Mouse (Mus musculus): ENCODE measurements around the gene Enthd1.

Enthd1 gene

DNA sequence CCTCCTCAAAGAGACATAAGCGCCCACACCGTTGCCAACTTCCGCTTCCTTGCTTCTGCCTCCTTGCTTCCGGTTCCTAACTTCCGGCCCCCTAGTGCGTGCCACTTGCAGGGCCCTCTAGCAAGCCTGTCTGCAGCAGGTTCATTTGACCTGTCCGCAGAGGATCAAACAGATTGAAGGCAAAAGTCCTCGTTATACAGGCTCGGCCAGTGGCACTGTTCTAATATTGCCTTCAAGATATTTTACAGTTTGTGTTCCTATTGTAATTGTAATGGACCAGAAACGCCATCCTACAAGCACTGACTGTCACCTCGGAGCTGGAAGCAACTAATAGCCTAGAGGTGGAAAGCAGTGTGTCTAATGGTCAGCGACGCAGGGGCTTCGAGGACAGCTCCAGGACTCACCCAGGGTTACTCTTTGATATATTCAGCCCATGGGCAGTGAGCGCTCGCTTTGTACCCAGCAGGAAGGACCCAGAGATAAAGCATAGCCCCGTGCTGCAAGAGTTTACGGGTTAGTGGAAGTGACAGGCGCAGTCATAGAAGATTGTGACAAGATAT lies at the start of gene Enthd1:
Gene Enthd1 (minus strand): TSS at position 51 of the 560 bp plus-strand sequence.
- 85% methylated on average over 19 of the region's 19 CpGs for WGBS

DNA sequence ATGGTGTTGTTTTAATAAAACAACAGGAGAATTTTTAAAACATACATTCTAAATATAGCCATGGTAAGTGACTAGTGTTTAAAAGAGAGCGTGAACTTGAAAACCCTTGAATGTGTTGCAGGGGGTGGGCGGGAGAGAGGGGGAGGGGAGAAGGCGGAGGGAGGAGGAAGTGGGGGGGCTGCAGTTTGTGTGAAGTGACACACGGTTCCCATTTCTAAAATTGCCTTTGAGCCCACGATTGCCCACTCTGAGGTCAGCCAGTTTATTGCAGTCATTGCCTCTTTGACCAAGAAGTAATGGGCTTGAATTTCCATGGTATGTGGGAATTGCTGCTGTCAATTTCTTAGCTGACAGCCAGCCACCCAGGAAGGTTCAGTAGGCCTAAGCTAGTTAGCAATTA lies 48.9 kb upstream of the Enthd1 start:
- 67% methylated on average over 5 of the region's 5 CpGs for WGBS

DNA sequence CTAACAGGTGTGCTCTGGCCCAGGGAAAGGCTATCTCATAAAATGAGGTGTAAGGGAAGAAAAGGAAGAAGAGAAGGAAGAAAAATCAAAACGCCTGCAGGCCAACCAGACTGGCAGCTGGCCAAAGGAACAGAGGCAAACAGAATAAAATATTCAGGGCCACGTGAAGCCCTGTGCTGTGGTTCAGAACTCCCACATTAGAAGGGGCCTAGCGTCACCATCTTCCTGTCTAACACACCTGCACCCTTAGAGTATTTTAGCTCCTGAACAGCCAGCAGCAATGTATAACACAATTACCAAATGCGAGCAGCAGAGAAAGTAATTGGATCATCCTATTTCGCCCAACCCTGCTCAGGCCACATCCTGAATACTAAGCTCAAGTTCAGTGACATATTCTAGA lies 46.5 kb upstream of the Enthd1 start:
- 63% methylated on average over 5 of the region's 5 CpGs for WGBS

DNA sequence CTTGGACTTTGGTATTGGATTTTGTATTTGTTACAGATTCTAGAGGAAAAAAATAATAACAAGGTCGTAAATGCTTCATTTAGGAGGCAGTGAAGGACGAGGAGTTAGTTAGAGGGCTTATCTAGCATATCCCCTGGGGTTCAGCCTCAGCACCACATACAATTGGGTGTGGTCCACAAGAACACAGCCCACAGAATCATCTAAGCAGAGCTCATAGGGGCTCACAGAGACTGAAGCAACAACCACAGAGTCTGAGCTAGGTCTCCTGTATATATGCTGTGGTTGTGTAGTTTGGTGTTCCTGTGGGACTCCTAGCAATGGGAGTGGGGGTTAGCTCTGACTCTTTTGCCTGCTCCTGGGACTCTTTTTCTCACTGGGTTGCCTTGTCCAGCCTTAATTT lies 45.4 kb upstream of the Enthd1 start:
- 77% methylated on average over 2 of the region's 2 CpGs for WGBS

DNA sequence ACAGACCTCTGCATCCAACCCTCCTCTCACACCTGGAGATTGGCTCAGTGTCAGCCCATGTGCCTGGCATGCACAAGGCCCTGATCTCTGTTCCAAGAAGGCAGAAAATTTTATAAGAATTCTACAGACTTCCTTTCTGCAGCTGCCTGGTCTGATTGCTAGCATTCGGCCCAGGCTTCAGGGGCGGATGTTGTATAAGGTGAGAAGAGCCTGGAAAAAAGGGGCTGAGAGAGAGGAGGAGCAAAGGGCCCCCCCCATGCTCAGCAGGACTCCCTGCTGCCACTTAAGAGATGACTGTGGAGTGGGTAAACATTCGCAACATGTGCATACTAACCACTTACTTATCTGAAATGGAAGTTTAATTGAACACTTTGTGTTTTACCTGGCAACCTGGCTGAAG lies 43.0 kb upstream of the Enthd1 start:
- WGBS, result 86% methylated on average over 3 of the region's 3 CpGs

DNA sequence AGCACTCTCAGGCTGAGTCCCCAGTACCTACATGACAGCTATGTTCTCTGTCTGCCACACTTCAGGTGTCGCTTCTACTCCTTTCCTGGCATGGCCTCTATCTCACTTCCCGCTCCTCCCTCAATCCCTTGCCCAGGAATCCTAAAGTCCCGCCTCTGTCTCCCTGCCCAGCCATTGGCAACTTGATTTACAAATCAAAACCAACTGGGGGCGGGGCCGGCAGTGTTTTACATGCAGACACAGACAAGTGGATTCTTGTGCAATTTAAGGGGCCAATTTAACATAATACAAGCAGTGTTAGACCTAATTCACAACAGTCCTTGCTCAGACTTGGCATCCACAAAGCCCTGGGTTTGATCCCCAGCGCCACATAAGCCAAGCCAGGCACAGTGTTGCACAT lies 39.1 kb upstream of the Enthd1 start:
- 90% methylated on average over 6 of the region's 6 CpGs for WGBS

DNA sequence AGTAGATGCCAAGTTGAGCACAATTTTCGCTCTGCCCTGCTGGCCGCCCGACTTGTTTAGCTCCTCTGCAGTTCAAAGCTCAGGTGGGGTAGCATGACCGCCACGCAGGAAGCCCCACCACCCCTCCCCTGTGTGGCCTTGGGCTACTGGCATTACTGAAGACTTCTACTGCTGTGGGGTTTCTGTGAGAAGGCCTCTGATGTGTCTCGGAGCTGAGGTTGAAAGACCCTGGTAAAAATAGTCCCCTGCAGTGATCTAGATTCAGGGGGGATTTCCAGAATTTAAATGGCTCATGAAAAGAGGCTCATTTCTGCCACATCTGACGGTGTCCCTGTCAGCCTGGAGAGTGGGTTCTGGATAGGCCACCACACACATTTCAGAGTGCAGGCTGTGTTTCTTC lies 37.5 kb upstream of the Enthd1 start:
- WGBS, result 68% methylated on average over 7 of the region's 7 CpGs

DNA sequence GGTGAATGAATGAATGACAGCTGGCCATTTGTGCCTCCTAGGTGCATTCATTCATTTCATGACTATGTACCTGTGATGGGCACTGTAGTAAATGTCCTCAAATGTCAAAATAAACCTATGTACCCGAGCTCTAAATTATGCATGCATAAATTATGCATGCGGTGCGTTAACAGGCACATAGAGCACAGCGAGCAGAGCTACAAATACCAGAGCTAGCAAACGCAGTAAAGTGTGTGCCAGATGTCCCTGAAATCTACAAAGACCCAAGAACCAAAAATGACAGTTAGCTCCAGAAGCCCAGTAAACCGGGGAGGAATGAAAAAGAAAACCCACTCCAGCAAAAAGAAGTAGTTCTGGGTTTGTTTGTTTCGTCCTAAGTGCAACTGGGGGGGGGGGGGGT lies 36.5 kb upstream of the Enthd1 start:
- WGBS, result 40% methylated on average over 7 of the region's 7 CpGs

DNA sequence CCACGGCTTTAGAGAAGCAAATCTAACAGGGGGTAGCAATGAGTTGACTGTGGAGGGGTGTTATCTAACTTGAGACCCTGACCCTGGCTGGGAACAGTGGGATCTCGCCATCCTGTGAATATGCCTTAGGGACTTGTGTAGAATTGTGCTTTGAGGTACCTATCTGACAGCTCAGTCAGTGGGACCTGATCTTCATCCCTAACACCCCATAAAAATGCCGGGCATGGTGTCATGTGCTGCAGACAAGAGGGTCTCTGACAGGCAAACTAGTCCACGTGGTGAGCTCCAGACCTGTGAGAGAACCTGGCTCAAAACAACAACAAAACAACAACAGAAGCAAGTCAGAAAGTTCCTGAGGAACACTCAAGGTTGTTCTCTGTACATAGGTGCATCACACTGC lies 34.9 kb upstream of the Enthd1 start:
- WGBS, result 89% methylated on average over 4 of the region's 4 CpGs

DNA sequence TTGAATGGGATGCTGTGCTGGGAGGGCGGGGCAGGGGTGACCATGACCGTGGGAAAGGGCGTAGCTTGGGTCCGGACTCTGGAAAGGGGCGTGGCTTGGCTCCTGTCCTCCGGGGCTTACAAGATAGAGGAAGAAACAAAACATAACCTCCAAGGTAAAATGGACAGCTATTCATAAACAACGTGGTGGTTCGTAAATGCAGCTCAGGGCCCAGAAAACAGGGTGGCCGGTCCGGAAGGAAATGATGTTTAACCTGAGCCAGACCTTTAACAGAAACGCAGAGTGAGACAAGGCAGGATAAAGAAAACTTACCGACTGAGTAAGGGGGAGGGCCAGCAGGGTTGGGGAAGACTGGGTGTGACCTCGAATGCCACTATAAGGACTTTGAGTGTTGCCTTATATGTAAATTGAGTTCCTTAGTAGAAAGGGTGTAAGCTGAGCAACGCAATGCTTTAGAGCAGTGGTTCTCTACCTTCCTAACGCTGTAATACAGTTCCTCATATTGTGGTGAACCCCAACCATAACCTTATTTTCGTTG lies 34.3 kb upstream of the Enthd1 start:
- 51% methylated on average over 16 of the region's 16 CpGs for WGBS

DNA sequence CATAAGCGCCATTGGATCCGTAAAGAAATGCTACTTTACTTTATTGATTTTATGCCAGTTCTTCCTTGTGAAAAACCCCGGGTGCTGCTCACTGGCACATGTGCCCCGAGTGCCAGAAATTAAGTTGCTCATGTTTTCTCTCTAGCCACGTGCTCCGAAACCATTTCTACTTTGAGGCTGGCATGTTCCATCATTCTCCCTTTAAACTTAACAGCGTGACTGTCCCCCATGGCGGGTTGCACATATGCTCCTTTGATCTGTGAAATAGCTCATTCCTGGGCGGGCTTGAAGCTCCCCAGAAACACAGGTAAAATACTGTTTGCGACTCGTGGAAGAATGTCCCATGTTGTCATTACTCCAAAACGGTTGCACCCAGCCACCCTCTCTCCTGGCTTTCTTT lies 33.8 kb upstream of the Enthd1 start:
- WGBS, result 66% methylated on average over 12 of the region's 12 CpGs

DNA sequence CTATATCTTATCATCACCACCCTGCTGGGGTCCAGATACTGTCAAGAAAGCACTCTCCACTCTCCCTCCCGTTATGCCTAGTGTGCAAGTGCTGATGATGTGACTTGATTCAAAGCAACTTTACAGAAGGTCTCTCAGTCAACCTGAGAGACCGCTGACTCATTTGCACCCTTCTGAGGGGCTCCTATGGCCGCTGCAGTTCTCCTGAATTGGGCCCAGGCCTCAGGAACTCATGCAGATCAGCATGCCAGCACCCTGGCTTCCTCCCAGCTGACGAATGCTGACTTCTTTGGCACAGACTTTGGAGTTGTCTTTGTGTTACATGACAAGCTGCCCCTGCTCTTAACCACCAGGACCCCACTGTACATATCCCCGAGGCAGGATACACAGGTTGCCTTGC lies 28.9 kb upstream of the Enthd1 start:
- WGBS, result 62% methylated on average over 5 of the region's 5 CpGs

DNA sequence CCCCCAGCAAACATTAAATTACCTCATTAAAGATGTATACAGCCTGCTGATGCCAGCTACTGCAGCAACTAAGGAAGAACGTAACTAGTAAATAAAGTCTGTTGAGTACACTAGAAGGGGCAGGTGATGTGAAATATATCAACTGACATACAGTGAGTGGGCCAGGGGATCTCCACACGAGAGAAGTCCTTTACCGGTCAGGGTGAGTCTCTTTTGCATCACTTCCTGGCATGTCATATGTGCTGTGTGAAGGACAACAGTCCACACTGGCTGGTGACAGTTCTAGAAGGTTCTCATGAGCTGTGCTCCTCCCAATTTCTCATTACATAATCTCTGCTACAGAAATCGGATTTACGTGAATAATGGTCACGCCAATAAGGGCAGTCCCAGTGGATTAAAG lies 27.8 kb upstream of the Enthd1 start:
- WGBS, result 91% methylated on average over 6 of the region's 6 CpGs

DNA sequence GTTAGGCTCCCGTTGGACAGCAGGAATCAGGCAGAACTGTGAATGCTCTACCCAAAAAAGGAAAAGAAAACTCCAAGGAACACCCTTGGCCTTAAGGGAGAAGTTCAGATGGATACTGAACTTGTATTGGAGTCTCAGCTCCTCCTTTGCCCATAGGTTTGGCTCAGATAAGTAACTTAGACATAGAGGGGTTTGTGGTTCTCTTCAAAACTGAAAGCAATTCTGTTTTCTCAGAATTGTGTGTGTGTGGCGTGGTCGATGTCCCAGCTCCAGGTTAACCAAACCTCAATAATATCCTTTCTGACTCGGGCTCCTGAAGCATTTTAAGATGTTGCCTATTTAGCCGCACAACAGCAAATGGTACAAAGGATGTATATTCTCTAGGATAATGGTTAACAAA lies 25.7 kb upstream of the Enthd1 start:
- 95% methylated on average over 5 of the region's 5 CpGs for whole genome bisulfite sequencing

DNA sequence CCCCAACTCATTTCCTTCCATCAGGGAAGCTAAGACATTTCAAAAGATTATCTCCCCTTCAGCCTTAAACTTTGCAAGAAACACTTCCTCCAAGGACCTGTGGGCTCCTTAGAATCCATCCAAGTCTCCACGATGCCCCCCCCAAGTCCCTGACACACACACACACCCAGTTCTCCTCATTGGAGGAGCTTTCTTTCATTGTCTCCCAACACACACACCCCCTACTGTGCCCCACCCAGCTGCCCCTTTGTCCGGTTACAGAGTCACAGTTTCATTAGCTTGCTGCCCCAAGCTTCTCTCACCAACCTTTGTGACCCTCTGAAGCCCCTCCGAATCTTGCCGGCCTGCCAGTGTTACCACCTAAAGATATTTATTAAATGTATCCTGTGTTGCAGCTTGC lies 21.3 kb upstream of the Enthd1 start:
- 42% methylated on average over 4 of the region's 4 CpGs for WGBS

DNA sequence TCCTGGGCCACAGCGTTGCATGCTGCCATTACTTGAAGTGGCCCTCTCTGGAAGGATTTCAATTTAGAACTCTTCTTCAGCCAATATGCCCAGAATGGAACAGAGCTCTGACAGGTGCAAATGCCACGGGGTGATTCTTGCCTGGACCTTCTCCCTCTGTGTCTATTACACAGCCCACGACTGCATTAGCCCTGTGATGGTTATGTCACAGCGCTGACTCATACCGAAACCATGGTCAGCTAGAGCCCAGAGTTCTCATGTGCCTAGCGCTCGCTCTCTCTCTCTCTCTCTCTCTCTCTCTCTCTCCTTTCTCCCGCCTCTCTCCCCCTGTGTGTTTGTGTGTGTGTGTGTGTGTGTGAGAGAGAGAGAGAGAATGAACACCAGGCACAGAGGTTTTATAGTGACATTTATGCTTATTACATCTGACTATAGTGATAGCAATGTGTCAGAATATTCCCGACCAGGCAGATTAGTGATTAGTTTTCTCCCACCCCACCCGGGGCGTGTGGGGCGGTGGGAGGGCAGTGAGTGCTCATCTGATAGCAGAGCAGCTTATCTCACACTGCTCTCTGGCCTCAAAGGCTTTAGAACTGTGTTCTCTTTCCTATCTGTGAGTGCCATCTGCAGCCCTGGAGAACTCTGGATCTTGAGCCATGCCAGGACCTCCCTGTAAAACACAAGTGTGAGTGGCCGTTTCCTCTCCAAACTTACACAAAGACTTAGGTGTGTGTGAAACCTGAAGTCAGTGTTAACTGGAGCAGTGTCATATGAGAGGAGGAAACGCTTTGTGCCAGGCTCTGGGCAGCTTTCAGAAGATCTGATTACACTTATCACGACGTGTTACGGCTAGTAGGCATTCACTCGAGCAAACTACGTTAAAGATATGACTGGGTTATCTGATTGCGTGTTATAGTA lies 17.9 kb upstream of the Enthd1 start:
- 85% methylated on average over 20 of the region's 20 CpGs for WGBS

DNA sequence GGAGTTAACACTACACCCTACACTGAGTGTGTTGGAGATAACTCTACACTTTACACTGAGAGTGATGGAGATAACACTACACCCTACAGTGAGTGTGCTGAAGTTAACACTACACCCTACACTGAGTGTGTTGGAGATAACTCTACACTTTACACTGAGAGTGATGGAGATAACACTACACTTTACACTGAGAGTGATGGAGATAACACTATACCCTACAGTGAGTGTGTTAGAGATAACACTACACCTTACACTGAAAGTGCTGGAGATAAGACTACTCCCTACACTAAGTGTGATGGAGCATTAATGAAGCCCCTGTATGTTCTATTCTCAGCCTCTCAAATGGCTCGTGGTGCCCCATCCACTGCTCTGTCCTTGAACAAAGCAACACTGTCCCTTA lies 15.6 kb upstream of the Enthd1 start:
- WGBS, result 77% methylated on average over 1 of the region's 1 CpGs

DNA sequence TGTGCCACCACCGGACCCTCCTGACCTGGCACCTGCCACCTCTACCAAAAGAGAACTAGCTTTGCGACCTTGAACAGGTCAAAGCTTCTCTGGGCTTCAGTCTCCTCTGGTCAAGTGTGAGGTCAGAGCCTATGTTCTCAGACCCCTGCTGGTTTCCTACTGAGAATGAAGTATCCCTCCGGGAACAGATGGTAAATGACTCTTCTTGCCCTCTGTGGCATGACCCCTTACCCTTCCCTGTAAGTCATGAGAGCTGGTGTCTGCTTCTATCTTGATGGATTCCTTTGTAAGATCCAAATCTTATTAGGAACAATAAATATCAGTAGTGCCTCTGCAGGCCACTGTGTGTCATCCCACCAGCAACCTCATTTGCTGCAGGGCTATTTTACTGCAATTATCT lies 14.2 kb upstream of the Enthd1 start:
- WGBS, result 77% methylated on average over 3 of the region's 3 CpGs

DNA sequence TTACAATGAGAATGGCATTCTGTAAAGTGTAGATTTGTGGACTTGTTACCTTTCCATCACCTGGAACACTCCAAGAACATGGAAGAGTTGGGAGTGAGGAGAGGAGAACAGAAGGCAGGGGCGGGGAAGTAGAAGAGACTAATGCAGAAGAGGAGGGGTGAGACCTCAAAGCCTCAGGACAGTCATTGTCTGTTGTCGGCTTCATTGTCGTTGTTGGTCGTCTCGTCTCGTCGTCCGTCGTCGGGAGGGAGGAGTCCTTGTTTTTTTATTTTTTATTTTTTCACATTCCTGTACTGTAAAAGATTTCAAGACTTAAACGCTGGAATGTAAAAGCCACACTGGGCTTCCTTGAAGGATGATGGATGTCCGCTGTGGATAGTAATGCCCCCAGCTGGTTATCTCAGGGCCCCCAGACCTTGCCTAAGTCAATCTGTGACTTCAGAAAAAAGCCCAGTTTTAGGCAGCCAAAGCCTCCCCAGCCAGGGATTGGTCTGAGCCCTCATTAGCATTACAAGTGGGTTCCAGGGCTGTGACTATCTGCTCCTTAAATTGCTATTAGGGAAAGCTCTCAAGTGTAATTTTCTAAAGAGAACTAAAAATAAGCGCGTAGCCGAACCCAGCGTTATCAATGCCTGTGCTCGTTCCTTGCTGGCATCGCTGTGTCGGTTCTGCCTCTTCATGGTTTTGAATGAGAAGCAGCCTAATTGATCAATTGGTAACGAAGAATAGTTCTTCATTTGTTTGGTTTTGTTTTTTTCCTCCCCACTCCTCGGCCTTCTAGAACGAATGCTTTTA lies 12.4 kb upstream of the Enthd1 start:
- WGBS, result 51% methylated on average over 22 of the region's 22 CpGs

DNA sequence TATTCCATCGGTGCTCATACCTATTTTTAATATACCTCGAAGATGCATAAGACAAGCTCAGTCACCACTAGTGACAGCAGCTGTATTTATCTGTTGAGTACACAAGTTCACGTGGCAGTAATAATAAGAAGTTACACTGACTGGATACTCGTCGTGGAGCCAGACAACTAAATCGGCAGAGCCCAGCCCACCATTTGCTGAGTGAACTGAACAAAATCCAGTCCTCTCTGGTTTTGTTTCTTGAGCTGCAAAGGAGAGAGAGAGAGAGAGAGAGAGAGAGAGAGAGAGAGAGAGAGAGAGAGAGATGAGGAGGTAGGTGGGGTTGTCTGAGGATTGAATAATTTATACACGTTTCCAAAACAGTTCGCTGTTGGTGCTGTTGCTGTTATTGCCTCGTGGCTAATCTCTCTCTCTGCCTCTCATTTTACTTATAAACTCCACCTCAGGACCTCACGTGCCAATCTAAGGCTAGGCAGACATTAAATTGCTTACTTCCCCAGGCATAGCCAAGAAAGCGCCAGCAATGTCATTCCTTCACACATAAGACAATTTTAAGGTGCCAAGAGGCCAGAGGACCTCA lies 11.5 kb upstream of the Enthd1 start:
- WGBS, result 72% methylated on average over 11 of the region's 11 CpGs

DNA sequence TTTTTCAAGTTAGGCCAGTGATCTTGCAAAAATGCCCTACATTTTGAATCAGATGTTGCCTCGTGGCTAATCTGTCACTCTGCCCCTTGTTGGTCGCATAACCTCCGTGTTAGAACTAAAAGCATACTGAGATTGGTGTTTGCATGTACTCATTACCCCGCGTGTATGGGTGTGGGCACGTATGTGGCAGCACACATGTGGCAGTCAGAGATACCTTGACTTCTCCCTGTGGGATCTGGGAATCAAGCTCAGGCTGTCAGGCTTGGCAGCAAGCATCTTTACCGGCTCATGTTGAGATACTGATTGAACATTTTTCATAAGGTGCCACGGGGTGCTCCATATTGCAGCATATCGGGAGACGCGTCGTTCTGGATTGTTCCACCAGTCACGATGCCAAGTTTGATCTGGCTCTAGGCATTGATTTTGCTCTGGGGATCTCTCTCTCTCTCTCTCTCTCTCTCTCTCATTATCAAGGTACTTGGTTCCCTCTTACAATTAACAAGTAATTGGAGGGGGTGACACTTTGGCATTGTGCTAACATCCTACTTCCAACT lies 10.9 kb upstream of the Enthd1 start:
- 75% methylated on average over 13 of the region's 13 CpGs for WGBS

All from cerebral cortex, adult 2 months (tissue).